Mouse (Mus musculus) kidney, postnatal 0 days (tissue): ENCODE results near the gene Polr3g. TPM values are rescaled to one million over a fixed set of nuclear protein-coding genes. Genes with fewer than 3 reads are reported as not detected.
"Not testable (repeated sequence)": the region's sequence is repeated elsewhere in the genome, so short reads cannot be mapped to it uniquely, and the experiment has no call there.

Experiments
- ATAC-seq: fragments of 200-750 bp; cut with Nextera tagmentation; replicated peaks from 2 replicates; pipeline ENCODE4 v1.8.0; 2017; ENCODE audit warnings: low read depth, moderate number of reproducible peaks, moderate TSS enrichment, moderate library complexity; ENCODE audit not compliant: low FRiP score
- DNase-seq: peaks from one replicate; pipeline ENCODE4 v3.0.0-alpha.2; 2016; ENCODE audit warnings: low spot score
- H3K27ac ChIP-seq: fragments of 300-500 bp; sonication (generic); 2 replicates; pipeline ENCODE4 v1.5.1; 2014; ENCODE audit warnings: mild to moderate bottlenecking
- H3K27me3 ChIP-seq: fragments of 300-500 bp; sonication (generic); 2 replicates; pipeline ENCODE4 v1.6.1; 2014; ENCODE audit warnings: low read length, mixed read lengths; ENCODE audit not compliant: insufficient read depth
- H3K36me3 ChIP-seq: fragments of 300-500 bp; sonication (generic); 2 replicates; pipeline ENCODE4 v1.6.1; 2014; ENCODE audit warnings: low read length, mixed read lengths; ENCODE audit not compliant: insufficient read depth
- H3K4me1 ChIP-seq: fragments of 300-500 bp; sonication (generic); replicated peaks from 2 replicates; pipeline ENCODE4 v1.6.1; 2014; ENCODE audit warnings: antibody characterized with exemption, low read length, mixed read lengths; ENCODE audit not compliant: insufficient read depth
- H3K4me2 ChIP-seq: fragments of 300-500 bp; sonication (generic); 2 replicates; pipeline ENCODE4 v1.6.1; 2014; ENCODE audit warnings: mild to moderate bottlenecking, low read length, moderate library complexity, mixed read lengths
- H3K4me3 ChIP-seq: fragments of 300-500 bp; sonication (generic); replicated peaks from 2 replicates; pipeline ENCODE4 v1.5.1; 2014; ENCODE audit warnings: low read depth, low read length
- H3K9ac ChIP-seq: fragments of 300-500 bp; sonication (generic); 2 replicates; pipeline ENCODE4 v1.6.1; 2014; ENCODE audit warnings: low read depth, low read length
- H3K9me3 ChIP-seq: fragments of 300-500 bp; sonication (generic); replicated peaks from 2 replicates; pipeline ENCODE4 v1.6.1; 2016; ENCODE audit warnings: low read length, inconsistent platforms, mixed read lengths
- CTCF ChIP-seq: IDR thresholded peaks from 2 replicates; pipeline ENCODE4 v1.5.1; 2016; ENCODE audit warnings: antibody characterized with exemption, low read depth, mild to moderate bottlenecking, moderate library complexity
- WGBS: fragments of 180-500 bp; shearing (Covaris S2); extraction: QIAGEN DNeasy Blood & Tissue Kit; methylation state at CpG from one replicate; pipeline ENCODE4 v1.1.7; 2014; 5-methylcytosine and 5-hydroxymethylcytosine counted together
- polyA plus RNA-seq: library from polyadenylated mRNA; unstranded; fragments of >200 nt; fragmentation: Nextera tagmentation; extraction: Ambion mirVana; gene quantifications from 2 replicates; pipeline ENCODE4 v1.2.1, GENCODE M21; 2015

The Polr3g gene
- polyA plus RNA-seq, 1 experiment from 2014 or later, result 8.1 TPM

GRCm38 (mm10) chr13:81743391-81744091, 32.7 kb upstream of the Polr3g start:
- peak; percentile 46; the same call in 1 of the 2 replicates for ATAC-seq
- TF ChIP-seq CTCF, result no peak
- Histone ChIP-seq H3K9ac (no peak overlapping the region), H3K27ac (no peak overlapping the region), H3K4me2 (no peak overlapping the region), H3K36me3 (no peaks in the 10 kb centered on the region), H3K27me3 (no peaks in the 10 kb centered on the region), H3K4me1 (no peaks in the 10 kb centered on the region), H3K9me3 (no peaks in the 10 kb centered on the region), H3K4me3 (no peak overlapping the region)
- WGBS, result 57% methylated on average over 10 of the region's 10 CpGs
- DNase-seq, result no peak

DNA sequence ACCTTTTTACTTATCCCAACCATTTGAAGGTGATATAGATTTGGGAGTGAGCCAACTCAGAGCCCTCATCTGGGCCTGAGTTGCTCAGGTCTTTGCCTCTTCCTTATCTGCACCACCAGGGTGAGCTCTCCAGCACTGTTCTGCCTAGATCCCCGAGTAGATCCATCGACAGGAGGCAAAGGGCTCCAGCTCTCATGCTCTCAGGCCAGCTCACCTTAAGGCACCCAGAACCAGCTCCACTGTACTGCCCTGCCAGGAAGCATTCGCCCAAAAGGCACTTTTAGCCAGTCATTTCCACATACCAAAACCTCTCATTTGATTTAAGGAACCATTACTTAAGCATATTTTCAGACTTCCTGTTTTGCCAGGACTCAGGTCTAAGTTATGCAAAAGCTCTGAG, 30.1 kb upstream of the Polr3g start:
- TF ChIP-seq CTCF, result 0 out of 2 replicates have a peak, but pooled peaks have one; percentile 10
- Histone ChIP-seq H3K27me3 (no peaks in the 10 kb centered on the region), H3K9ac (no peak overlapping the region), H3K27ac (no peak overlapping the region), H3K4me1 (no peaks in the 10 kb centered on the region), H3K36me3 (no peaks in the 10 kb centered on the region), H3K9me3 (no peaks in the 10 kb centered on the region), H3K4me3 (no peak overlapping the region), H3K4me2 (no peak overlapping the region)
- WGBS, result 44% methylated on average over 3 of the region's 3 CpGs
- ATAC-seq (no peak), DNase-seq (no peak)

GRCm38 (mm10) chr13:81736606-81737005, 25.8 kb upstream of the Polr3g start:
- no peak overlapping the region for H3K27ac ChIP-seq
- H3K9ac ChIP-seq, result no peak overlapping the region
- no peak for DNase-seq
- no peaks in the 10 kb centered on the region for H3K27me3 ChIP-seq
- WGBS, result 85% methylated on average over 5 of the region's 5 CpGs
- H3K36me3 ChIP-seq, result no peaks in the 10 kb centered on the region
- H3K4me2 ChIP-seq, result no peak overlapping the region
- no peak for TF ChIP-seq CTCF
- no peaks in the 10 kb centered on the region for H3K4me1 ChIP-seq
- no peak overlapping the region for H3K4me3 ChIP-seq
- no peaks in the 10 kb centered on the region for H3K9me3 ChIP-seq
- ATAC-seq, result no peak

- no peak for TF ChIP-seq CTCF
- ATAC-seq (no peak), DNase-seq (no peak)
- no peaks in the 10 kb centered on the region for H3K27me3 ChIP-seq
- H3K4me3 ChIP-seq, result no peak overlapping the region
- H3K4me1 ChIP-seq, result no peaks in the 10 kb centered on the region
- H3K4me2 ChIP-seq, result no peak overlapping the region
- H3K36me3 ChIP-seq, result no peaks in the 10 kb centered on the region
- no peaks in the 10 kb centered on the region for H3K9me3 ChIP-seq
- WGBS, result 91% methylated on average over 1 of the region's 1 CpGs
- H3K9ac ChIP-seq, result no peak overlapping the region
- no peak overlapping the region for H3K27ac ChIP-seq
Measured at GRCm38 (mm10) chr13:81730362-81730761, 19.5 kb upstream of the Polr3g start.

- no peak overlapping the region for H3K27ac ChIP-seq
- no peak for ATAC-seq
- H3K4me2 ChIP-seq, result no peak overlapping the region
- H3K9ac ChIP-seq, result no peak overlapping the region
- no peak for TF ChIP-seq CTCF
- H3K4me3 ChIP-seq, result no peak overlapping the region
- no peaks in the 10 kb centered on the region for H3K36me3 ChIP-seq
- H3K4me1 ChIP-seq, result no peaks in the 10 kb centered on the region
- 74% methylated on average over 4 of the region's 4 CpGs for WGBS
- no peak for DNase-seq
- H3K9me3 ChIP-seq, result no peaks in the 10 kb centered on the region
- no peaks in the 10 kb centered on the region for H3K27me3 ChIP-seq
Measured at GRCm38 (mm10) chr13:81729102-81729501, 18.3 kb upstream of the Polr3g start.

- ATAC-seq, H3K27ac ChIP-seq, H3K9ac ChIP-seq, H3K4me2 ChIP-seq, H3K36me3 ChIP-seq, DNase-seq, H3K4me1 ChIP-seq, H3K9me3 ChIP-seq, H3K4me3 ChIP-seq, H3K27me3 ChIP-seq: not testable (repeated sequence)
- WGBS, result 67% methylated on average over 12 of the region's 12 CpGs
Measured at GRCm38 (mm10) chr13:81728141-81728540, 17.3 kb upstream of the Polr3g start.

DNA sequence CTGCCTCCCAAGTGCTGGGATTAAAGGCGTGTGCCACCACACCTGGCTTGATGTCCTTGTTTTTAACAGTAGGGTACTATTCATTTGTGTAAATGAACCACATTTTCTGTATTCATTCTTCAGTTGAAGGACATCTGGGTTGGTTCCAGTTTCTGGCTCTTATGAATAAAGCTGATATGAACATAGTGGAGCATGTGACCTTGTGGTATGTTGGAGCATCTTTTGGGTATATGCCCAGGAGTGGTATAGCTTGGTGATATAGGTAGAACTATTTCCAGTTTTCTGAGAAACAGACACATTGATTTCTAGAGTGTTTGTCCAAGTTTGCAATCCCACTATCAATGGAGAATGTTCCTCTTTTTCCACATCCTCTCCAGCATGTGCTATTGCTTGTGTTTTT, 3.1 kb upstream of the Polr3g start:
- TF ChIP-seq CTCF, result no peak

More for the DNA sequence above, 3.1 kb upstream of the Polr3g start:
- peaks cover 6% of the 10 kb centered on the region for H3K4me1 ChIP-seq
- no peak for DNase-seq
- 96% methylated on average over 1 of the region's 1 CpGs for WGBS
- H3K4me3 ChIP-seq, result no peak overlapping the region
- no peaks in the 10 kb centered on the region for H3K36me3 ChIP-seq
- H3K4me2 ChIP-seq, result no peak overlapping the region
- H3K27ac ChIP-seq, result no peak overlapping the region
- H3K9me3 ChIP-seq, result no peaks in the 10 kb centered on the region
- ATAC-seq, result no peak
- no peaks in the 10 kb centered on the region for H3K27me3 ChIP-seq
- no peak overlapping the region for H3K9ac ChIP-seq
